Mouse (Mus musculus) heart, postnatal 0 days (tissue): ENCODE results near the gene 9430097D07Rik.

ENCODE experiments used
- CTCF ChIP-seq: IDR thresholded peaks from 2 replicates; pipeline ENCODE4 v1.5.1; 2016; ENCODE audit warnings: antibody characterized with exemption, control low read depth, low read depth
- EP300 ChIP-seq: IDR thresholded peaks from 2 replicates; pipeline ENCODE4 v1.6.1; 2016; ENCODE audit warnings: antibody characterized with exemption, low read depth

DNA sequence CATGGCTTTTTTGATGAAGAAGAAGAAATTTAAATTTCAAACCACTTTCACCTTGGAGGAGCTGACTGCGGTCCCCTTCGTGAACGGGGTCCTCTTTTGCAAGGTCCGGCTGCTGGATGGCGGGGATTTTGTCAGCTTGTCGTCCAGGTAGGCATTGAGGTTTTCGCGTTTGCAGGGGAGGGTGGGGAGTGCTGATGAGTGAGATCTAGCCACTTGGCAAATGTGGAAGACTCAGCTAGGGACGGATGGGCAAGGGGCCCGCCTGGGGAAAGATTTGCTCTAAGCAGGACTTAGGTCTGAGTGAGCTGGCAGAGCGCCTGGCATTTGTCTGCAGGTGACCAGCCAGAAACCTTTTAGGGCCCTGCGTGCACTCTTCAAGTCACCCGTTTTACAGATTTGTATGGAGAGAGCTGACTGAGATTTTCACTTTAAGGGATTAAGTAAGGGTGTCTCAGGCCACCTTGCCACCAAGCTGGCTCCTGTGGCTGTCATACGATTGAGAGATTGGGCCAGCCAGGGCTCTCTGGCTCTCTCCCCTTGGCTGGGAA is 39.3 kb downstream of the 9430097D07Rik start:
- TF ChIP-seq CTCF = no peak
- TF ChIP-seq EP300 = no peak
